Mouse (Mus musculus) megakaryocyte, embryonic 14.5 days (primary cell): Measurements from ENCODE around the gene Hoxb5.

Source experiments
- FLI1 ChIP-seq: IDR thresholded peaks from 2 replicates; pipeline ENCODE4 v1.6.1; 2012; ENCODE audit warnings: low read length, inconsistent platforms, mixed read lengths
- GATA1 ChIP-seq: IDR thresholded peaks from 3 replicates; pipeline ENCODE4 v1.6.1; 2012; ENCODE audit warnings: mixed read lengths, low read length, inconsistent platforms, borderline replicate concordance

DNA sequence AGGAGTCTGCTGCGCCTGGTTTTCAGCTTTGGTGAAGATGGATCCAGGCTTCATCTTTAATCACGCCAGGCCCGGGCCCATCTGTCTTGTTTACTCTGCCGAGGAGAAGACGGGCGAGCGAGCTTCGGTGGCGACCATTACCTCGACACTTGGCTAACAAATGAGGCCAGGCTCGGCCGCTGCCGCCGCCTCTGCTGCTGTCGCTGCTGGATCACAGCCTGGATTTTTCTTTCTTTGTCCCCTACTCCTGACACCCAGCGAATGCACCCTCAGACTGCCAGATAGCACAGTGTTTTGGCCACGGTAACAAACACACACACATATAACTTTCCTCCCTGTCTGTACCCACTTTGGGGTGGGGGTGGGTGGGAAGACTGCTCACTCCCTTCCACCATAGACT lies 17.6 kb downstream of the Hoxb5 start:
- TF ChIP-seq GATA1 (no peak), FLI1 (no peak)
